Mouse (Mus musculus): ENCODE data around the gene Eml3.

GRCm38 (mm10) chr19:8895397-8895960, 33.9 kb upstream of the Eml3 start:
- TF ChIP-seq CTCF (IDR thresholded peaks at IDR 0.05; ENCODE audit: borderline replicate concordance, insufficient read depth, low read depth, low read length): no peak
- no peak for TF ChIP-seq POLR2A (IDR thresholded peaks at IDR 0.05; ENCODE audit: borderline replicate concordance, insufficient read depth, low read length)

Data from cerebellum, adult 2 months (tissue).